Mouse (Mus musculus) liver, embryonic 12.5 days (tissue): ENCODE measurements at regions not wholly inside any gene's neighbourhood (a gene's known extent, or its start where the extent isn't known, plus 50 kb on each side); places are given as distances from the start of the nearest gene placed in this dataset.

Source experiments
- ATAC-seq: fragments of 200-750 bp; cut with Nextera tagmentation; 2 replicates; pipeline ENCODE4 v1.8.0; 2017; ENCODE audit warnings: moderate number of reproducible peaks, mild to moderate bottlenecking, moderate library complexity
- H3K27ac ChIP-seq: fragments of 300-500 bp; sonication (generic); 2 replicates; pipeline ENCODE4 v1.5.1; 2016; ENCODE audit warnings: mild to moderate bottlenecking
- H3K27me3 ChIP-seq: fragments of 300-500 bp; sonication (generic); replicated peaks from 2 replicates; pipeline ENCODE4 v1.6.1; 2016; ENCODE audit warnings: mild to moderate bottlenecking, moderate library complexity
- H3K36me3 ChIP-seq: fragments of 300-500 bp; sonication (generic); 2 replicates; pipeline ENCODE4 v1.6.1; 2016; ENCODE audit warnings: mild to moderate bottlenecking, moderate library complexity
- H3K4me1 ChIP-seq: fragments of 300-500 bp; sonication (generic); 2 replicates; pipeline ENCODE4 v1.6.1; 2016
- H3K4me2 ChIP-seq: fragments of 300-500 bp; sonication (generic); 2 replicates; pipeline ENCODE4 v1.6.1; 2016; ENCODE audit warnings: mild to moderate bottlenecking, moderate library complexity
- H3K4me3 ChIP-seq: fragments of 300-500 bp; sonication (generic); 2 replicates; pipeline ENCODE4 v1.5.1; 2016; ENCODE audit warnings: mild to moderate bottlenecking, moderate library complexity
- H3K9ac ChIP-seq: fragments of 300-500 bp; sonication (generic); 2 replicates; pipeline ENCODE4 v1.6.1; 2016; ENCODE audit warnings: mild to moderate bottlenecking, moderate library complexity
- H3K9me3 ChIP-seq: fragments of 300-500 bp; sonication (generic); replicated peaks from 2 replicates; pipeline ENCODE4 v1.6.1; 2016; ENCODE audit warnings: mild to moderate bottlenecking, moderate library complexity
- WGBS: fragments of 180-500 bp; shearing (Covaris S2); methylation state at CpG from one replicate; pipeline ENCODE4 v1.1.7; 2016; ENCODE audit not compliant: insufficient replicate concordance; 5-methylcytosine and 5-hydroxymethylcytosine counted together

- no peaks in the 10 kb centered on the region for H3K4me1 ChIP-seq
- H3K36me3 ChIP-seq, result no peaks in the 10 kb centered on the region
- no peaks in the 10 kb centered on the region for H3K9me3 ChIP-seq
- no peak overlapping the region for H3K27ac ChIP-seq
- no peak overlapping the region for H3K4me3 ChIP-seq
- H3K4me2 ChIP-seq, result no peak overlapping the region
- no peaks in the 10 kb centered on the region for H3K27me3 ChIP-seq
- 76% methylated on average over 4 of the region's 4 CpGs for WGBS
- H3K9ac ChIP-seq, result no peak overlapping the region
- ATAC-seq, result no peak
These were observed 82.5 kb upstream of the Tmtc4 start for GRCm38 (mm10) chr14:123066344-123066743.

GRCm38 (mm10) chr14:123065566-123065965 lies 81.7 kb upstream of the Tmtc4 start:
- no peak overlapping the region for H3K27ac ChIP-seq
- WGBS, result 65% methylated on average over 8 of the region's 8 CpGs
- no peak for ATAC-seq
- no peaks in the 10 kb centered on the region for H3K4me1 ChIP-seq
- H3K27me3 ChIP-seq, result no peaks in the 10 kb centered on the region
- no peaks in the 10 kb centered on the region for H3K9me3 ChIP-seq
- H3K36me3 ChIP-seq, result no peaks in the 10 kb centered on the region
- no peak overlapping the region for H3K9ac ChIP-seq
- H3K4me3 ChIP-seq, result no peak overlapping the region
- no peak overlapping the region for H3K4me2 ChIP-seq

GRCm38 (mm10) chr14:123065136-123065535 lies 81.3 kb upstream of the Tmtc4 start:
- no peak for ATAC-seq
- H3K9me3 ChIP-seq, result no peaks in the 10 kb centered on the region
- 53% methylated on average over 6 of the region's 6 CpGs for WGBS
- H3K27me3 ChIP-seq, result no peaks in the 10 kb centered on the region
- H3K4me1 ChIP-seq, result no peaks in the 10 kb centered on the region
- H3K9ac ChIP-seq, result no peak overlapping the region
- no peak overlapping the region for H3K4me2 ChIP-seq
- H3K36me3 ChIP-seq, result no peaks in the 10 kb centered on the region
- no peak overlapping the region for H3K4me3 ChIP-seq
- H3K27ac ChIP-seq, result no peak overlapping the region

- H3K9ac ChIP-seq, result no peak overlapping the region
- no peak overlapping the region for H3K4me3 ChIP-seq
- no peaks in the 10 kb centered on the region for H3K4me1 ChIP-seq
- WGBS, result 43% methylated on average over 1 of the region's 1 CpGs
- no peaks in the 10 kb centered on the region for H3K36me3 ChIP-seq
- no peaks in the 10 kb centered on the region for H3K27me3 ChIP-seq
- ATAC-seq, result no peak
- no peak overlapping the region for H3K27ac ChIP-seq
- H3K9me3 ChIP-seq, result no peaks in the 10 kb centered on the region
- no peak overlapping the region for H3K4me2 ChIP-seq
These were observed 79.1 kb upstream of the Tmtc4 start for GRCm38 (mm10) chr14:123062908-123063307.

GRCm38 (mm10) chr14:123056976-123057375 lies 73.1 kb upstream of the Tmtc4 start:
- Histone ChIP-seq H3K4me1 (no peaks in the 10 kb centered on the region), H3K9me3 (no peaks in the 10 kb centered on the region), H3K27me3 (no peaks in the 10 kb centered on the region), H3K27ac (no peak overlapping the region), H3K9ac (no peak overlapping the region), H3K4me2 (no peak overlapping the region), H3K4me3 (no peak overlapping the region), H3K36me3 (no peaks in the 10 kb centered on the region)
- ATAC-seq, result no peak
- 58% methylated on average over 4 of the region's 4 CpGs for WGBS

GRCm38 (mm10) chr14:123048451-123048850 lies 64.6 kb upstream of the Tmtc4 start:
- Histone ChIP-seq H3K4me3 (no peak overlapping the region), H3K27ac (no peak overlapping the region), H3K4me1 (no peaks in the 10 kb centered on the region), H3K9me3 (no peaks in the 10 kb centered on the region), H3K9ac (no peak overlapping the region), H3K27me3 (no peaks in the 10 kb centered on the region), H3K4me2 (no peak overlapping the region), H3K36me3 (no peaks in the 10 kb centered on the region)
- ATAC-seq, result no peak

- H3K9ac ChIP-seq, result no peak overlapping the region
- no peak overlapping the region for H3K27ac ChIP-seq
- H3K9me3 ChIP-seq, result no peaks in the 10 kb centered on the region
- ATAC-seq, result no peak
- H3K27me3 ChIP-seq, result no peaks in the 10 kb centered on the region
- H3K4me3 ChIP-seq, result no peak overlapping the region
- H3K4me1 ChIP-seq, result no peaks in the 10 kb centered on the region
- H3K4me2 ChIP-seq, result no peak overlapping the region
- H3K36me3 ChIP-seq, result no peaks in the 10 kb centered on the region
These were observed 56.2 kb upstream of the Tmtc4 start for GRCm38 (mm10) chr14:123040046-123040445.

GRCm38 (mm10) chr14:123037444-123037843 lies 53.6 kb upstream of the Tmtc4 start:
- 74% methylated on average over 2 of the region's 2 CpGs for WGBS
- Histone ChIP-seq H3K4me3 (no peak overlapping the region), H3K9ac (no peak overlapping the region), H3K27me3 (no peaks in the 10 kb centered on the region), H3K36me3 (no peaks in the 10 kb centered on the region), H3K9me3 (no peaks in the 10 kb centered on the region), H3K27ac (no peak overlapping the region), H3K4me1 (no peaks in the 10 kb centered on the region), H3K4me2 (no peak overlapping the region)
- ATAC-seq, result no peak
